25 mouse cellular contexts compared by ENCODE assay signal in genomic region chr16:49874546-49874945, GRCm38 (mm10).
A peak's percentile ranks its signal among the peaks of the same experiment; 100 is the strongest.
DNase-seq lines count a peak whose midpoint lies in the region; ATAC-seq and TF ChIP-seq lines count a peak whose summit lies in the region.
"Had no signal": no experiment of that assay in that cellular context is flagged by ENCODE, and none has a peak within 500 bp of the region (broad histone marks: within the 10 kb centered on the region; RNA-seq: fewer than 3 reads in every experiment).

No protein-coding gene starts in this region.

- H3K4me2 ChIP-seq in liver, embryonic 15.5 days: peak overlapping the region; percentile 13; the same call in 1 of the 2 replicates
- no peak overlapping the region for H3K4me2 ChIP-seq in liver, embryonic 12.5 days
- H3K4me2 ChIP-seq in intestine, postnatal 0 days (replicated peaks; ENCODE audit: low read depth): peak overlapping the region; percentile 25
- H3K4me2 ChIP-seq: forebrain, embryonic 13.5 days; heart, embryonic 13.5 days; hindbrain, embryonic 14.5 days had no signal

- H3K9me3 ChIP-seq in liver, embryonic 15.5 days (replicated peaks): no peaks in the 10 kb centered on the region
- H3K9me3 ChIP-seq in liver, embryonic 12.5 days (replicated peaks): no peaks in the 10 kb centered on the region
- H3K9me3 ChIP-seq in MEL (replicated peaks; ENCODE audit: insufficient read depth, low read length): no peaks in the 10 kb centered on the region
- H3K9me3 ChIP-seq in intestine, postnatal 0 days (ENCODE audit: control insufficient read depth): no peaks in the 10 kb centered on the region
- H3K9me3 ChIP-seq: forebrain, embryonic 10.5 days; forebrain, embryonic 13.5 days; heart, embryonic 10.5 days; heart, embryonic 13.5 days had no signal

- no peak overlapping the region for H3K27ac ChIP-seq in liver, embryonic 15.5 days (replicated peaks)
- H3K27ac ChIP-seq in liver, embryonic 12.5 days: no peak overlapping the region
- 0 out of 2 replicates have a peak overlapping the region, but pooled peaks have one; percentile 21 for H3K27ac ChIP-seq in MEL (ENCODE audit: control insufficient read depth, low read depth, low read length)
- H3K27ac ChIP-seq in intestine, postnatal 0 days (ENCODE audit: low read depth, low read length): no peak overlapping the region
- H3K27ac ChIP-seq: forebrain, embryonic 10.5 days; forebrain, embryonic 13.5 days; heart, embryonic 10.5 days; heart, embryonic 13.5 days; hindbrain, embryonic 14.5 days had no signal

- H3K79me2 ChIP-seq in MEL (ENCODE audit: control insufficient read depth, insufficient read depth, low read length, poor library complexity): peaks cover 34% of the 10 kb centered on the region

- WGBS in liver, embryonic 15.5 days (ENCODE audit: insufficient replicate concordance): 77% methylated on average over 1 of the region's 1 CpGs
- WGBS in liver, embryonic 12.5 days (ENCODE audit: insufficient replicate concordance): 61% methylated on average over 1 of the region's 1 CpGs
- 35% methylated on average over 1 of the region's 1 CpGs for WGBS in intestine, postnatal 0 days

- H3K36me3 ChIP-seq in liver, embryonic 15.5 days (replicated peaks): peaks cover 91% of the 10 kb centered on the region
- H3K36me3 ChIP-seq in liver, embryonic 12.5 days: peaks cover 93% of the 10 kb centered on the region
- H3K36me3 ChIP-seq in MEL (ENCODE audit: control insufficient read depth in 1 of 2, insufficient read depth in 2 of 2, low read length in 2 of 2): peaks cover 5 to 36% of the 10 kb centered on the region in 2 experiments
- H3K36me3 ChIP-seq in intestine, postnatal 0 days (ENCODE audit: control insufficient read depth, insufficient read depth): no peaks in the 10 kb centered on the region

- DNase-seq in heart, adult 11 months: peak; percentile 65
- DNase-seq in heart, adult 18-20 months: no peak
- DNase-seq in MEL (ENCODE audit: low read depth, low spot score): no peak
- no peak for DNase-seq in layer of hippocampus, postnatal 10 days (ENCODE audit: low spot score in 2 of 2)
- DNase-seq: adrenal gland, postnatal 10 days; adrenal gland, postnatal 36 days; cerebellum, adult 18-20 months; cerebellum, adult 9-10 months; cerebellum, postnatal 14 days; gastrocnemius, postnatal 10 days; gastrocnemius, postnatal 36 days; heart, adult 2 months; heart, postnatal 14 days; heart, postnatal 4 days had no signal

- H3K4me1 ChIP-seq in liver, embryonic 15.5 days (replicated peaks): peaks cover 76% of the 10 kb centered on the region
- H3K4me1 ChIP-seq in liver, embryonic 12.5 days: peaks cover 78% of the 10 kb centered on the region
- H3K4me1 ChIP-seq in MEL (ENCODE audit: control insufficient read depth in 1 of 2, insufficient read depth in 2 of 2, low read length in 2 of 2): peaks cover 18 to 29% of the 10 kb centered on the region in 2 experiments
- peaks cover 6% of the 10 kb centered on the region; the same call in 1 of the 2 replicates for H3K4me1 ChIP-seq in intestine, postnatal 0 days (replicated peaks; ENCODE audit: control insufficient read depth, insufficient read depth, low read length)
- H3K4me1 ChIP-seq: forebrain, embryonic 10.5 days; forebrain, embryonic 13.5 days had no signal

- TF ChIP-seq CTCF in MEL (IDR thresholded peaks at IDR 0.05 in 2 of 3, conservative IDR thresholded peaks at IDR 0.05 in 1 of 3; ENCODE audit: control insufficient read depth in 1 of 3, insufficient read depth in 1 of 3, low read depth in 2 of 3, low read length in 3 of 3, poor library complexity in 1 of 3, severe bottlenecking in 1 of 3): no peak
- no peak for TF ChIP-seq CTCF in intestine, postnatal 0 days (IDR thresholded peaks at IDR 0.05; ENCODE audit: low read depth)

- TF ChIP-seq EP300 in MEL (IDR thresholded peaks at IDR 0.05; ENCODE audit: low read depth in 1 of 2, low read length in 2 of 2): no peak

- H3K9ac ChIP-seq in liver, embryonic 15.5 days: no peak overlapping the region
- H3K9ac ChIP-seq in liver, embryonic 12.5 days: no peak overlapping the region
- H3K9ac ChIP-seq in MEL (ENCODE audit: control insufficient read depth, low read depth, low read length, poor library complexity, severe bottlenecking): no peak overlapping the region
- H3K9ac ChIP-seq in intestine, postnatal 0 days (ENCODE audit: low read depth, low read length): no peak overlapping the region
- H3K9ac ChIP-seq: forebrain, embryonic 13.5 days; heart, embryonic 13.5 days; hindbrain, embryonic 14.5 days had no signal

- H3K27me3 ChIP-seq in liver, embryonic 15.5 days: no peaks in the 10 kb centered on the region
- H3K27me3 ChIP-seq in liver, embryonic 12.5 days (replicated peaks): no peaks in the 10 kb centered on the region
- H3K27me3 ChIP-seq in MEL (ENCODE audit: control insufficient read depth in 1 of 2, insufficient read depth in 2 of 2, low read length in 2 of 2): no peaks in the 10 kb centered on the region
- no peaks in the 10 kb centered on the region for H3K27me3 ChIP-seq in intestine, postnatal 0 days (replicated peaks; ENCODE audit: control insufficient read depth, insufficient read depth, low read length)
- H3K27me3 ChIP-seq: forebrain, embryonic 13.5 days; heart, embryonic 13.5 days; Patski had no signal

- TF ChIP-seq RAD21 in MEL (IDR thresholded peaks at IDR 0.05; ENCODE audit: low read depth, low read length): no peak

- ATAC-seq in liver, embryonic 15.5 days (ENCODE audit: insufficient read depth): no peak
- ATAC-seq in liver, embryonic 12.5 days: no peak
- ATAC-seq in intestine, postnatal 0 days: peak; percentile 87
- no peak for ATAC-seq in monocyte, adult 5-6 weeks (replicated peaks; ENCODE audit: insufficient number of reproducible peaks, low FRiP score, low TSS enrichment, poor library complexity, severe bottlenecking)
- ATAC-seq: forebrain, embryonic 13.5 days; forebrain, embryonic 16.5 days; Patski had no signal

- TF ChIP-seq POLR2A in MEL (IDR thresholded peaks at IDR 0.05; ENCODE audit: control insufficient read depth in 1 of 2, insufficient read depth in 1 of 2, low read depth in 1 of 2, low read length in 2 of 2, poor library complexity in 1 of 2): no peak

- no peak overlapping the region for H3K4me3 ChIP-seq in liver, embryonic 15.5 days (replicated peaks)
- H3K4me3 ChIP-seq in liver, embryonic 12.5 days: no peak overlapping the region
- H3K4me3 ChIP-seq in MEL (ENCODE audit: control insufficient read depth in 1 of 2, insufficient read depth in 1 of 2, low read depth in 2 of 2, low read length in 2 of 2): no peak overlapping the region; a peak in 1 of 4 replicates
- no peak overlapping the region for H3K4me3 ChIP-seq in intestine, postnatal 0 days (ENCODE audit: low read depth, low read length)
- H3K4me3 ChIP-seq: forebrain, embryonic 10.5 days; forebrain, embryonic 13.5 days; heart, adult 2 months; heart, embryonic 10.5 days; heart, embryonic 13.5 days had no signal

TF ChIP-seq in MEL, 35 proteins besides CTCF, POLR2A, EP300 and RAD21:
- no peak for TF ChIP-seq ZKSCAN1 (IDR thresholded peaks at IDR 0.05; ENCODE audit: low read depth, low read length)
- no peak for TF ChIP-seq ETS1 (IDR thresholded peaks at IDR 0.05; ENCODE audit: low read depth, low read length)
- TF ChIP-seq TBP (IDR thresholded peaks at IDR 0.05; ENCODE audit: low read depth, low read length): no peak
- TF ChIP-seq NELFE (IDR thresholded peaks at IDR 0.05; ENCODE audit: low read depth, low read length): no peak
- no peak for TF ChIP-seq CHD2 (IDR thresholded peaks at IDR 0.05; ENCODE audit: low read length)
- TF ChIP-seq TAL1 (IDR thresholded peaks at IDR 0.05; ENCODE audit: low read length): no peak
- TF ChIP-seq ELF1 (IDR thresholded peaks at IDR 0.05; ENCODE audit: low read depth, low read length): no peak
- no peak for TF ChIP-seq E2F4 (IDR thresholded peaks at IDR 0.05; ENCODE audit: borderline replicate concordance, low read depth, low read length)
- no peak for TF ChIP-seq SMC3 (IDR thresholded peaks at IDR 0.05; ENCODE audit: low read depth, low read length)
- no peak for TF ChIP-seq MXI1 (IDR thresholded peaks at IDR 0.05; ENCODE audit: low read depth, low read length)
- no peak for TF ChIP-seq KAT2A (conservative IDR thresholded peaks at IDR 0.05; ENCODE audit: low read depth, low read length)
- no peak for TF ChIP-seq MEF2A (IDR thresholded peaks at IDR 0.05; ENCODE audit: extremely low read depth, insufficient replicate concordance, low read depth, low read length, poor library complexity, severe bottlenecking)
